Mouse (Mus musculus) urinary bladder, postnatal 14 days (tissue): ENCODE results near the gene Prickle2.

Experiments
- DNase-seq: peaks from one replicate; pipeline ENCODE4 v3.0.0; 2021; ENCODE audit warnings: low spot score

The Prickle2 gene

DNA sequence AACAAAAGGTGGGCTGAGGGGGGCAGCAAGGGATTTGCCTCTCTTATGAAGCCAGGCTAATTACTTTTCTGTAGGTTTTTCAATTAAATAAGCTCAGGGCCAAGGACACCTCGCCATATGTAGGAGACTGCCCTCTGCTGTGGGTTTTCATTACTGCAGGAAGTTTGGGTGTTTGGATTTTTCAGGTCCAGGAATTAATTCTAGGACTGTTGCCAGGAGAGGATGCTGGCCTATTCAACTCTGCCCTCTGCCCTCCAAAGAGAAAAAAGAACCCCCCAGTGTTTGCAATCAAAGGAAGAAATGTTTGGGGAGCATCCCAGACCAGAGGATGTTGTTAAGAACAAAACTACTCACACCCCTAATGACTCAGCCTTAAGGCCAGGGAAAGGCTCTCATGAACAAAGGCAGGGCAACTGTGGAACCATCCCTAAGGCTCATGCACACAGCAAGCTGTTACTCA is 40.4 kb downstream of the Prickle2 start:
- DNase-seq: peak; percentile 58

DNA sequence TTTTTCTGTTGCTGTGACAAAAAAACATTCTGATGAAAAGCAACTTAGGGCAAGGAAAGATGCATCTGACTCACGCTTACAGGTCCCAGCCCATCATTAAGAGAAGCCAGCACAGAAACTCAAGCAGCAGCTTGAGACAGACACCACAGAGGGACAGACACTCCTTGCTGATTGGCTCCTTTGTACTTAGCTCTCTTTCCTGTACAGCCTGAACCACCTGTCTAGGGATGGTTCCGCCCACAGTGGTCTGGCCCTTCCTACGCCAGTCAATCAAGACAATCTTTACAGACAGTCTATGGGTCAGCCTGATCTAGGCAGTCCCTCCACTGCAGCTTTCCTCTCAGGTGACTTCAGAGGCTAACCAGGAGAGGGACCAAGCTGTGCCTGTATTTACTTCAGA is 42.1 kb downstream of the Prickle2 start:
- DNase-seq: no peak

DNA sequence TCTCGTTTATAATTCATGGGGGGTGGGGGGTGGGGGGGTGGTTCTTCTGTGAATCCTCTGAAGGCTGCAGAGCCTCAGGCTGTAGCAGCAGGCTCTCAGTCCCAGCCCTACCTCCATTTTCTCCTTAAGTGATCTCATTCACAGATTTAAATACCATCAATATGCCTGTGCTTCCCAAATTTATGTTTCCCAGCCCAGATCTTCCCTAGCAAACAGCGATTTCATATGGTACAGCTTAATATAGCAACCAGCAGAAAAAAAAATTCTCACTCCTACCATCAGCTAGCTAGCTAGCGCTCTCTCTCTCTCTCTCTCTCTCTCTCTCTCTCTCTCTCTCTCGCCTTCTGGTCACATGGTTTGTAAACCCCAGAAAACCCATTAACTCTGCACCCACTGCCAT is 42.5 kb downstream of the Prickle2 start:
- no peak for DNase-seq

GRCm38 (mm10) chr6:92649063-92649462 is 56.9 kb downstream of the Prickle2 start:
- DNase-seq: no peak

- no peak for DNase-seq
These were observed 57.4 kb downstream of the Prickle2 start for GRCm38 (mm10) chr6:92648571-92648970.

DNA sequence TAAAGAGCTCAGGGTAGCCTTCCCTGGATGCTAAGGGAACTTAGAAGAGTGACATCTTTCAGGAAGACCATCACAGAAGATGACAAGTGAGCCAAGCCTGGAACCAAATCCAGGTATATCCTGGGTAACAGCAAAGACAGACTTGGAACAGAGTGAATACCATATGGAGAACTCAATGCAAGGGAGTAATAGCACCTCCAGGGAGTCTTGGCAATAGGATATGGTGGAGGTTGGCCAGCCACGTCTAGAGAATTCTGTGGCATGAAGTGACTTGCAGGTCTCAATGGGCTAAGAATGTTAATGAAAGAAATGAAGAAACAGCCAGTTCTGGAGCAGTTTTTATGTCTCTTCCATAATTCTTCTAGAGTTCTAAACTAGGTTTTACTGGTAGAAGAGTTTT is 63.0 kb downstream of the Prickle2 start:
- DNase-seq: no peak

GRCm38 (mm10) chr6:92641956-92642355 is 64.0 kb downstream of the Prickle2 start:
- DNase-seq: no peak

- no peak for DNase-seq
These were observed 65.1 kb downstream of the Prickle2 start for GRCm38 (mm10) chr6:92640896-92641295.

- DNase-seq: no peak
These were observed 69.5 kb downstream of the Prickle2 start for GRCm38 (mm10) chr6:92636431-92636830.

- no peak for DNase-seq
These were observed 71.0 kb downstream of the Prickle2 start for GRCm38 (mm10) chr6:92634876-92635468.

- DNase-seq: no peak
These were observed 75.0 kb downstream of the Prickle2 start for GRCm38 (mm10) chr6:92630991-92631390.

DNA sequence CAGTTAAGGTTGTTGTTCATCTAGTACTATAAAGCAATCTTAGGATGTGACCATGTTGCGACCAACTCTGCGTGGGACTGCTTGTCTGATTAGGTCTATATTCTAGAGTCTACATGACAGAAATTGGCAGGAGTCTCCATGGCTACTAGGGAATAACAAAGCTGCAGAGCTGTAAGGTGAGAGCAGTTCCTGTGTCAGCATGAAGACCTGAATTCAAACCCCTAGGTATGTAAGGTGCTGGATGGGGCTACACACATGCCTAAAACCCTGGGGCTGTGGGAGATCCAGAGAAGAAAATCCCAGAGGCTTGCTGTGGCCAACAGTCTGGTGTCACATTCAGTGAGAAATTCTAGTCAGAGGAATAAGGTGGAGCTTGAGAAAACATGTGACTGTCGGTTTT is 78.2 kb downstream of the Prickle2 start:
- DNase-seq: no peak

- DNase-seq: no peak
These were observed 78.8 kb downstream of the Prickle2 start for GRCm38 (mm10) chr6:92627048-92627617.

- no peak for DNase-seq
These were observed 80.0 kb downstream of the Prickle2 start for GRCm38 (mm10) chr6:92625923-92626322.

DNA sequence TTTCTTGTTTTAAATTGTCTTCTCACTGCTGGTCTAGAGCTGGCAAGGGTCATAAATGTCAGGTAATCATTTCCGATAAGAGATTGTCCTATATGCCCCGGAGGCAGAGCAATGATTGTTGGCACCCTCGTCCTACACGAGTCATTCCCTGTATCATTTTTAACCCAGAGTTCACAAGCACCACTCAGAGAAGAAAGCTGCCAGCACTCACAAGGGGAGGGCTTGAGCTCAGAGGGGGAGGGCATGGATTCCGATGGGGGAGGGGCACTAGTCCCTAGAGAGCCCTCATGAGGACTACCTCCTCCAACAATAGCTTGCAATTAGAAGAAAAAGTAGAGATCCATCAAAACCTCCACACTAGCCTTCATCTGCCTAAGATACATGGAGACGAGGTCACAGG is 81.6 kb downstream of the Prickle2 start:
- DNase-seq: no peak

- no peak for DNase-seq
These were observed 88.8 kb downstream of the Prickle2 start for GRCm38 (mm10) chr6:92617183-92617582.

GRCm38 (mm10) chr6:92614771-92615170 is 91.2 kb downstream of the Prickle2 start:
- DNase-seq: no peak

DNA sequence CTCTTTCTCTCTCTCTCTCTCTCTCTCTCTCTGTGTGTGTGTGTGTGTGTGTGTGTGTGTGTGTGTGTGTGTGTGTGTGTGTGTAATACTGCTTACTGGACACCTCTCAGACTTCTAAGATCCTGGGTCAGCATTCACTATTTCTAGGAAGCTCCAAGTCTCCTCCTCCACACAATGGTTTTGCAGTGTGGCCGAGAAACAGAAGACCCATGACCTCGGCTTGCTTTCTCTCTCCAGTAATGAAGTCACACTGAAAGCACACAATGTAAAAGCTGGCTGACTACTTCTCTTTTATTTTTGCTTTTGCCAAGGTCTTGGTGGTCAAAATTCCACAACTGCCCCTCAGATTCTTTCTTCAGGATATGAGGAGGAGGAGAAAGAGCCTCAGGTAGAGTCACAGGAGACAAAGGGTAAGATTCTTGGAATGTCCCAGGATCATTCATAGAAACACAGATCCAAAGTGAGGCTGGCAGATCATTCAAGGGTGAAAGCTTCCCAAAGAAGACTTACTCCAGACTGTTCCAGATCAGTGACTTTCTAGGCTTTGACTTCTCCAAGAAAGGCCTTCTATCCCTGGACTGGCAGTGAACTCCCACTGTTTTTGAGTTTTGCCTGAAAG is 93.7 kb downstream of the Prickle2 start:
- DNase-seq: no peak

- DNase-seq: no peak
These were observed 96.2 kb downstream of the Prickle2 start for GRCm38 (mm10) chr6:92609682-92610235.

- DNase-seq: no peak
These were observed 96.9 kb downstream of the Prickle2 start for GRCm38 (mm10) chr6:92609078-92609477.

GRCm38 (mm10) chr6:92605156-92605555 is 100.8 kb downstream of the Prickle2 start:
- no peak for DNase-seq

- no peak for DNase-seq
These were observed 109.6 kb downstream of the Prickle2 start for GRCm38 (mm10) chr6:92596340-92596739.

DNA sequence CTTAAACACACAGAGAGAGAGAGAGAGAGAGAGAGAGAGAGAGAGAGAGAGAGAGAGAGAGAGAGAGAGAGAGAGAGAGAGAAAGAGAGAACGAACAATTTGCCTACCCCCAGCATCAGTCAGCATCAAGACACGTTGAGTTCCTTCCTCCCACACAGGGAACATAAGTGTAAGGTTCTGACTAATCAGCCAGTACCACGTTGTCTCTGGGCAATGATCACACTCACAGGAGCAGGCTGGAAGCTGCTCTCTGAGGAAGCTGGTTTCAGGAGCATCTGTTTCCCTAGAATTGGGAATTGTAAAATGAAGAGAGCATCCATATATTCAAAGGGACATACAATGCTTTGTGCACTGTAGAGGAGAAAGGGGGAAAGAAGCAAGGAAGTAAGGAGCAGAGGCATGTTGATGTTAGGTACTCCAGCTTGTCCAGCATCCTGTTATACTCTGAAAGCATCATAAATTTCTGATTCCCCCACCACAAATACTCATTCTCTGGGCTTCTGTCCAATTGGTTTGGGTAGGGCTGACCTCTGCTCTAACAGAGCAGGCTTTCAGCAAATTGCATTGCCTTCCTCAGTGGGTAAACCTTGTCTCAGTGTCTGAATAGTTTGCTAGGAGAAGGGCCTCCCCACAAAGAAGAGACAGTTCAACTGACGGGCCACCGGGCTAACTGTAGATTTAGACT is 116.4 kb downstream of the Prickle2 start:
- no peak for DNase-seq
